Mouse (Mus musculus) spleen, adult 2 months (tissue): Measurements from ENCODE around the gene Vps26c.

Experiments used
- CTCF ChIP-seq: fragments of 200-500 bp; IDR thresholded peaks from 2 replicates; pipeline ENCODE4 v1.5.1; 2011; ENCODE audit warnings: mild to moderate bottlenecking, inconsistent platforms; ENCODE audit not compliant: insufficient read depth, insufficient read length, insufficient replicate concordance; ENCODE audit errors: extremely low read depth
- POLR2A ChIP-seq: fragments of 200-500 bp; IDR thresholded peaks from 2 replicates; pipeline ENCODE4 v1.6.1; 2011; ENCODE audit warnings: low read depth, low read length, inconsistent platforms

- TF ChIP-seq POLR2A (no peak), CTCF (no peak)
These were observed 916 bp upstream of the Vps26c start for GRCm38 (mm10) chr16:94527546-94527945.
